Mouse (Mus musculus) brain, adult 2 months (tissue): ENCODE results near the gene Ntrk2.
A peak's percentile ranks its signal among the peaks of the same experiment; 100 is the strongest.
"Not testable (repeated sequence)": the region's sequence is repeated elsewhere in the genome, so short reads cannot be mapped to it uniquely, and the experiment has no call there.

Experiments used
- DNase-seq: peaks from one replicate; pipeline ENCODE4 v3.0.0; 2011; ENCODE audit warnings: low read depth, low spot score

The Ntrk2 gene

GRCm38 (mm10) chr13:59107791-59108190 lies 301.4 kb downstream of the Ntrk2 start:
- not testable (repeated sequence) for DNase-seq

DNA sequence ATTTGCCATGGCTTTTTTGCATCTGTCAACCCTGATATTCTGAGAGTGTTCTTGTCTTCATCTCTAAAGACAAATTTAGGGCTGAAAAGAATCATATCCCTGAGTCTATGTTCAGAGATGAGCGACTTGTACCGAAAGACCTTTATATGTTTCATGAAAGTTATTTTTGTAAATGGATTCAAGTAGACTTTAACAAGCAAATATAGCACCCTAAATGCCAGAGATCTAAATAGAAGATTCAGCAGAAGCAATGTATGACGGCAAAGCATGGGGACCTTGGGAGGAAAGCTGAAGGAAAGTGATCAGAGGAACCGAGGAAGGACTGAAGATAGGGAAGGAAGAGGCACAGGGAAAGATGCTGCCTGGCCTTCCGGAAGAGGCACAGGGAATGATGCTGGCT lies 303.7 kb downstream of the Ntrk2 start:
- peak; percentile 70 for DNase-seq

DNA sequence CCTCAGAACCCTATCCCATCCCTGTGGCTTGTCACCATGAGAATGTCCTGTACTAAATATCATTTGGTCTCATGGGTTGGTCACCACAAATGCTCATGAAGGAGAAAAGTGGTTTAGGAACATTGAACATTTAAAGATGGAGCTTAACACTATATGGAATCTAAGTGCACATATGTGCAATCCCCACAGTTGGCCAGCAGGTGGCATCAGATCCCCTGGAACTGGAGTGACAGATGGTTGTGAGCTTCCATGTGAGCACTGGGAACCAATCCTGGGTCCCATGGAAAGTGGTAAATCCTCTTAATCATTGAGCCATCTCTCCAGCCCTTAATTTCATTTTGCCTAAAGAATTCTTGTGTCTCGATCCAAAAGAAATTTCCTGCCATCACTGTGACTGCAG lies 308.3 kb downstream of the Ntrk2 start:
- DNase-seq, result no peak

DNA sequence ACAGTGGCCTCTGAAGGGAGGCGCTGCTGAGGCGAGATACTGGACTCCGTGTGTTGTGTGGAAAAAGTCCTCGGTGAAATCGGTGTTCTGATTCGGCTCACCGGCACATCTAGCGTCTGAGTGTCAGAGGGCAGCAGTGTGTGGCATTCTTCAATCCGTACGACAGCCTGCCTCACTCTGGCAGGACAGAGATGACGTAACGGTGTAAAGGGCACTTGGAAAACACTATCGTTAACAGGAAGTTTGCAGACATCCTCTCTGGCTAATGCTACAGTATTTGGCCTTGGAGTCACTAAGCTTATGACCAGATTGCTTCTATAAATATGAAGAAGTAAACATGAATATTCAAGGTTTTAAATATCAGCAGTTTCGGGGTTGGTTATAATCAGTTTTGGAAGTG lies 309.2 kb downstream of the Ntrk2 start:
- DNase-seq, result no peak

- no peak for DNase-seq
Measured at GRCm38 (mm10) chr13:59117233-59117632, 310.9 kb downstream of the Ntrk2 start.

GRCm38 (mm10) chr13:59119596-59120394 lies 313.4 kb downstream of the Ntrk2 start:
- DNase-seq, result peak; percentile 54

GRCm38 (mm10) chr13:59143141-59143744 lies 336.9 kb downstream of the Ntrk2 start:
- peak; percentile 66 for DNase-seq

GRCm38 (mm10) chr13:59144321-59144856 lies 338.0 kb downstream of the Ntrk2 start:
- DNase-seq, result peak; percentile 74

- peak; percentile 94 for DNase-seq
Measured at GRCm38 (mm10) chr13:59145677-59146555, 339.5 kb downstream of the Ntrk2 start.

DNA sequence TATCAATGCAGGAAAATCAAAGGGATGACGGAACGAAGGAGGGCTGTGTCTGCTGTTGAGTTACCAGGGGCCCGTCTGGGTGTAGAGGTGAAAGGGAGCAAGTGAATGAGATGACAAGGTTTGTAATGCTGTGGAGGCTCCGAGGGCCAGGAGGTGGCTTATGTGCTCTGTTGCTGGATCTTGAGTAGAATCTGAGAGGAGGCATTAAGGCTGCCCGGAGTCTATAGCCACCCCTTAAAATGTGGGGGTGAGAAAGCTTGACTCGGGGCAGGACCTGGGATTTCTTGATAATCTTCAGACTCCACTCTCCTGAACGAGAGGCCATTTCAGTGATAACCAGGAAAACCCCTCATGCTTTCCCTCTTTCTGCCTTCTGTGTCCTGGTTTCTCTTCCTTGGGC lies 340.2 kb downstream of the Ntrk2 start:
- DNase-seq, result no peak

DNA sequence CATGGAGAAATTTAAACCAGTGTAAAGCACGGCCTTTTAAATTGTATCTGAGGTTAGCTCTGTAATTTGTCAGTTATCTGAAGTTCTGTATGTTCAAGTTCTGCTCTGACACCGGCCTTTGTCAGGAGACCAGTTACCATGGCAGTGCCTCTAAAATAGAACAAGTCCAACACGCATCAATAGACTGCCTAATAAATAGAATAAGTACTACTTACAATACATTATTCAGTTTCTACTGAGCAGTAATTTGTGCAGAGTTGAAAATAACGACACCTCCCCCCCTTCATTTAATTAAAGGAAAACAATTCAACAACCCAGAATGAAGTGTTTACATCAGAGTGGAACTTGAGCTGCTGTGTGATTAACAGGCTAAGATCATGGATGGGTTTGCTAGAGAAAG lies 341.6 kb downstream of the Ntrk2 start:
- peak; percentile 43 for DNase-seq

DNA sequence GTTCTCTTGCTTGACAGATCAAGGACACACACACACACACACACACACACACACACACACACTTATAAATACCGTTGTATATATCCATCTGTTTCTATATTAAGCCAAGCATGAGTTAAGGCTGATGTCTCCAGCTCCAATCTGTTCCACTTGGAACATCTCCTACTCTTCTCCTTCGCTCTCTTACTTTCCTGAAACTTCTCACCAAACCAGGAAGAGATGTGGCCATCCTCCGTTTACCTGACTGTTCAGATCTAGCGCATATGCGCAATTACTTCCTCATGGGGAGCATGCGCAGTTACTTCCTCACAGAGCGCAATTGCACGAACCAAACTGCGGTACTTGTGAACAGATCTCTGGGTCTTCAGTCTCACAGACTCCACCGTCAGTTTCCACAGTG lies 342.4 kb downstream of the Ntrk2 start:
- DNase-seq, result peak; percentile 55

GRCm38 (mm10) chr13:59164015-59164414 lies 357.6 kb downstream of the Ntrk2 start:
- DNase-seq, result no peak

DNA sequence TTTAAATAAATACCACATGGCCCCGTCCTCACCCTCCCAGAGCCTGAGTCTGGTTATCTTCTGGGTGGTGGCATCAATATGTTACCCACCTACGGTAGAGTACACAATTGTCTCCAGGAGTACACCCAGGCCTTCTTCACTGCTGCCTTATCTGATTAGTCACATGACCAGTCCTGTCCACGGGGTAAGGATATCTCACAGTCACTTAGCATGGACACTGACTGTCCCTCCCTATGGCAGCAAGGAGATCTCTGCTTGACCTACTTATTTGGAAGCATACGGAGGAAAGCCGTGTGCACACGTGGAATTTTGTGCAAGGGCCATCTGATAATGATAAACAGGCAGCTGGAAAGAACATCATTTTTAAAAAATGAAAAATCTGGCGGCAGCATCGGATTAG lies 367.5 kb downstream of the Ntrk2 start:
- DNase-seq, result peak; percentile 15

DNA sequence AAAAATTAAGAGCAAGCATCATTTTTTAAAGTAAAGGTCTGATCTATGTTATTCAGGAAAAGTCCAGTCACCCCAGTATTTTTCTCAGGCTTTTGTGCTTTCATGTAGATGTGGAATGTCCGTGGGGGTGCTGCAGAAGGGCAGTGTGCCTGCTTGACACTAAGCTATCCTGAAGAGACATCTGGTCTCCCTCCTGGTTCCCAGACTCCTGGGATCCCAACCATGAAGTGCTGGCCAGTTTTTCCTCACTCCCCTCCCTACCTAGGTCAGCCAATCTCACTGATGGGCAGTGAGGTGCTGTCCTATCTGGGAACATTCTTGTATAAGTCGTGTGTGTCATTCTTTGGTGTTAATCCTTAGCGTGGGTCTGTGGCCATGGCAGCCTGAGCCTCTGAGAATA lies 369.7 kb downstream of the Ntrk2 start:
- DNase-seq, result no peak

DNA sequence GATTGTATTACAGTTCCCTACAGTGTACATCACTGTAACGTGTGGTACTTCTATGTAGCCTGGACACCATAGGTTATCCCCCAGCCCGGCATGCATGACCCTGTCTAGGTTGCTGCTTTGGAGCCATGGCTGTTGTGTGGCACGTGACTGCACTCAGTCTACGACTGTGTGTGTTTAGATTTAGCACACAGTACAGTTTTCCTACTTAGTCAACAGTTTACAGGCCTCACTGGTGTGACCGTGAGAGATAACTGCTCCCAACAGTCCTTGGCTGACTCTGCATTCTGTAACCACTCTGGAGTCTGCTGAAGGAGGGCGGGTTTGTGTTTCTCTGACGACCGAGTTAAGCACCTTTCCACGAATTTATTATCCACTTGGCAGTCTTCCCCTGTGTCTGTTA lies 370.1 kb downstream of the Ntrk2 start:
- no peak for DNase-seq

- DNase-seq, result no peak
Measured at GRCm38 (mm10) chr13:59177003-59177402, 370.6 kb downstream of the Ntrk2 start.

DNA sequence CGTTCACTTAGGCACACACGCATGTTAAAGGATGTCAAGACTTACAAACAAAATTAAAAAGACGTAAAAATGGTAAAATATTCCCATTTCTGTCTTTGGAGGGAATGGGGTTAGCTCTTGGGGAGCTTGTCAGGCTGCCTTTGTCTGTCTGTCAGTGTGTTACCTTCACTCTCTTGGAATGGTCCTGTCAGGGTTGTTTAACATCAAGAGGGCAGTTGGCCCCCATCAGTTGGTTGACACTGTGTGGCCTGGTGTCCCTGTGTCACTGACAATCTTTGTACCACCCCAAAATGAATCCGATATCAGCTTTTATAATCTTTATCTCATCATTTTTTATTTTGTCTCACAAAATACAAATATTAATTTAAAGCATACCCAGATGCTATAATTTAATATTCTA lies 373.6 kb downstream of the Ntrk2 start:
- no peak for DNase-seq

- DNase-seq, result peak; percentile 66
Measured at GRCm38 (mm10) chr13:59180781-59181180, 374.4 kb downstream of the Ntrk2 start.

- DNase-seq, result no peak
Measured at GRCm38 (mm10) chr13:59181188-59181947, 375.0 kb downstream of the Ntrk2 start.

DNA sequence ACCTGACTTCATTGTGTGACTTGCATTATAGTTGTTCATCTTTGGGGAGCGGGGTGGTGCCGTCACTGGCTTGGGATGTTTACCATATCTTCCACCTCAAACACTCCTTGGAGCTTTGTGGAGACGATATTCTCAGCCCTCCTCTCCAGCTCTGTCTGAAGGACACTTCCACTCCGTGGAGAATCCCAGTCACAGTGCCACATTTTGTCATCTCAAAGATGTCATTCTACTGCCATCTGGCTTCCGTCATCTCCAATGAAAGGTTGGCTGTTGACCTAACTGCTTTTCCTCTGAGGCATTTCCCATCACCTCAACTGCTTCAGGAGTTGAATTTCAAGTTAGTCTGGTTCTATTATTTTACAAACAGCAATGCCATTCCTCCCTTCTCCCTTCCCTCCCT lies 376.3 kb downstream of the Ntrk2 start:
- DNase-seq, result peak; percentile 86
